Mouse (Mus musculus): ENCODE measurements at regions not wholly inside any gene's neighbourhood (a gene's known extent, or its start where the extent isn't known, plus 50 kb on each side); places are given as distances from the start of the nearest gene placed in this dataset.
"Not testable (repeated sequence)": the region's sequence is repeated elsewhere in the genome, so short reads cannot be mapped to it uniquely, and the experiment has no call there.

DNA sequence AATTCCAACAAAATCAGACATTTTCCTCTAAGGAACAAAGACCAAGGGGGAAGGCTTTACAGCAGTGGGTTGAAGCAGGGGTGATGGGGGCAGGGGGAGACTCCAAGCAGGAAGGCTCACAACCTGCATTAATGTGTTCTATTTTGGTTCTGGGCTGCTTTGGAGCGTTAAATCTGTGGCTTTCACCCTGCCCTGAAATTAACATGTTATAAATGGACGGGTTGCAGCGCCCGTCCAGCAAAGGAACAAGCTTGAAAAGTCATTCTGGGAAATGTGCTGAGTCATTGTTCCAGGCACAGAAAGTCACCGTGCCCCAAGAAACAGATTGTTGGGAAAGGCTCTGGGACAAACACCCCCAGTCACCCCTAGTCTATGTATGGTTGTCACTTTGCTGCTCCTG lies 127.2 kb upstream of the Gmds start:
- no peak for DNase-seq
- intact Hi-C loops (cut with DNase I): no loop called here

DNA sequence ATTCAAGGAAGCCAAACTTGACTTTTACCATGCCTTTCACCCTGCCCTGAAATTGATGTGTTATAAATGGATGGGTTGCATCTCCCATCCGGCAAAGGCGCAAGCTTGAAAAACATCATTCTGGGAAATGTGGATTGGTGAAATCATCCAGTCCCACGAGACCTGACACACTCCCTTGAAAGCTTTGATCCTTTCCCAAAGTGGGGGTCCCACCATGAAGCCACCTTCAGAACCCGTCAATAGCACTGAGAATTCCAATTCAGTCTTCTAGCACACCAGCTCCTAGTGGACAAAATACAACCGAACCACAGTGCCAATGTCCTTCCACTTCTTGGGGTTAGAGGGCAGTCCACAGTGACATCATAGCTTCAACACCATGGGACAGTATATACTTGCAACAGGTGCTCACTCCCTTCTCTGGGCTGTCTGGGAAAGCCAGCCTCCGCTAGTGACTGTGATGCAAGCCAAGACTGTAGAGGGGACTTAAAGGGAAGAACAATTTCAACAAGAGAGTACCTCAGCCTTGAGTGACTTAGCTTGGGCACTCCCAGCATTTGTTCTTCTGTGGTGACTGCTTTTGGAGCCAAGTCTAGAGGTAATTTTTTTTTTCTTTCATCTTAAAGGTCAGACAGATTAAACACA lies 126.6 kb upstream of the Gmds start:
- DNase-seq: no peak
- intact Hi-C loops (cut with DNase I): no loop called here

DNA sequence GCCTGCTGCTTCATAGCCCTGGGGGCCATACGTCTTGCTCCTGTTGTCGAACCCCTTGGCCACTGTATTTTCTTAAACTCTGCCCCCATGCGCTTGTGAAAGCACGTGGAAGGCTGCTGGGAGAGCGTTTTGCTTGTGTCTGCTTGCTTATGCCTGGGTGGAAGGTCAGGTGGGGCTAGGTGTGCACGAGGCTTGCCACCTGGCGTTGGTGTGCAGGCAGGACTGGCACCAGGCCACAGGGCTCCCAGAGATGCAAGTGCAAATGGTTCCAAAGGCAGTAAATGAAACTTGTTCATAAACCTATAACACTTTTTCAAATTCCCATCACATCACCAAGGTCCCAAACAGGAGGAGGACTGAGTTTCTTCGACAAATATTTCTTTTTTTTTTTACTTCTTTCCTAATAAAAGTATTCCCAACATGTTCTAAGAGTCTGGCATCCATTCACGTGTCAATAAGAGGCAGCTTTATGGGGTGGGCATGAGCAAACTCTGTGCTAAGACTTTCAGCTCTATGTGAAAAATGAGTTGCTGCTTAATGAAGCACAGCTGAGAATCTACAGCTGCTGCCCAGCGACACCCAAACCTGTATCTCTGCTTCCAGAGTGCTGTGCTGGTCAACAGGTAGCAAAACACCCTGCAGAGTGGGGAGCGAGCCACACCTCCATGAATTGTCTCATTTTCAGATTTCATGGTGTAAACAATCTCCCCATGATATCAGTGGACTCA lies 116.0 kb upstream of the Gmds start:
- no peak for DNase-seq
- intact Hi-C loops (cut with DNase I): no loop called here

DNA sequence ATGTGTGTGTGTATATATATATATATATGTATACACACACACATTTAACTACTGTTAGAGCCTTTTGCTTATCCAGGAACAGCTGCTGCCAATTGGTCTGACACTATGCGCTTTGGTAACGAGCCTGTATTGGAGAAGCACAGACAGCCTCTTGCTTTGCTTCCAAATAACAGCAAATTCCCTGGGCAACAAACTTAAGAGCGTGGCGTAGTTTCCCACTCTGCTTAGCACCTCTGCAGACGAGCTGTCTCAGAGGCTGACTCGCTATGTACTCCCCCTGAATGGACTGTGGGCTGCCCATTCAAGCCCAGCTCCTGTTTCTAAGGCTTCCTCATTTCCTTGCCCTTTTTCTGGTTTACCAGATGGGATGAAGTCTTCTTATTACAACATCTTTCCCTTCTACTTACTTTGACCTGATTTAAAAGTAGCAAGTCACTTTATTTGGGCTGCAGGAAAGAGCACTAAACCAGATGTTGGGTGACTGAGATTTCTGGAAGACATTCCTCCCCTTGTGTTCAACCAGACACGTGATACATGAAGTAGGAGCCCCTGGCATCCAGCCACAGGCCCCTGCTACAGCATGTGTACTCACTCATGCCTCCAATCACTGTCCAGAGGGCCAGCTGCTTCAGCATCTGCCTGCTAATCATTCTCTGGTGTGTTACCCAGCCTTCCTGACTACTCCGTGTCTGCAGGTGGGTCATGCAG lies 111.3 kb upstream of the Gmds start:
- intact Hi-C loops (cut with DNase I): no loop called here
- DNase-seq: peak; percentile 77 to 78

DNA sequence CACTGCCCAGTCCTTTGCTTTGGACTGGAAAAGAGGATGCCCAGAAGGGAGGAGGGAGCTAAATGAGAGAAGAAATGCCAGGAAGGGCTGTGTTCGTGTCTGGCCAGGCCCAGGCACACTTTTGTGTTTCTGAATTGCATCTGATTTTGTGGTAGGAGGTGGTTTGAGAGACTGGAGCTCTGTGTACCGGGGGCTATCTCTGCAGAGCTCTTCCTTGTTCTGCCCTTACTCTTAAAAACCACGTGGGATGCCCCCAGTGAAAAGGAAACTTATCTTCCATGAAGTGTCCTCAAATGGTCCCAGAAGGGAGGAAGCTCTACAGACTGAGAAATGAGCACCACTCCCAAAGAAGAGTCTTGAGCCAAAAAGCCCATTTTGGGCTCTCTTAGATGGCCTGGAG lies 106.0 kb upstream of the Gmds start:
- intact Hi-C loops (cut with DNase I): no loop called here
- DNase-seq: peak; percentile 18 to 22

DNA sequence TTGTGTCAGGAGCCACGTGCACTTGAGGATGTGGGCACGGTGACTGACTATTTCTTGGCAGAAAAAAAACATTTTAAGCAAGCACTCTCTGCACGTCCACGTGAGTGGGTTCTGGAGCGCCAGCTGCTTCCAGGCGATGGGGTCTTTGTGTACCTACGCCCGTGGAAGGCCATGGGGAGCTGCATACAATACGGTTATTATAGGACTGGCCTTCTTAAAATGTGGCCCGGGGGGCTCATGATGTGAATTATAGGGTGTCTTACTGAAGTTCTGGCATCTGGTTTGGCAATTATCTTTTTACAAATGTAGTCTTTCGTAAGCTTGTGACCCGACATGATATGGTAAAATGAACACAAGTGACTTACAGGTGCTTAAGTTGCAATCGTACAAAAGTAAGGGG lies 103.5 kb upstream of the Gmds start:
- intact Hi-C loops (cut with DNase I): no loop called here
- DNase-seq: no peak

DNA sequence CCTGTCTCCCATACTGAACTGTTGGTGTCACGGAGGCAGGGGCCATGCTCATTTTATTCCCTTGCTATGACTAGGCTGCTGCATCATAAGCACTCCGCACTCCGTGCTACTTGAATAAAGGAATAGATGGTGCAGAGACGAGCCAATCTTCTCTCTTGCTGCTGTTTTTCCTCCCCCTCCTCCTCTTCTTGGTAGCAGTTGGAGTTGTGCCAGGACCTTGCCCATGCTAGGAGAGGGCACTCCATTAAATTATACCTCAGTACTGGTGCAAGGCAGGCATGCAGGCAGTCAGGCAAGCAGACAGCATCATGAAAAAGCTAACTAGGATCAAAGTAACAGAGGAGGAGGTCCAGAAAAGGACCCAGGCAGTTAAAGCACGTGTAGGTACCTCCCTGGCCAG lies 96.6 kb upstream of the Gmds start:
- DNase-seq: no peak
- intact Hi-C loops (cut with DNase I): no loop called here

DNA sequence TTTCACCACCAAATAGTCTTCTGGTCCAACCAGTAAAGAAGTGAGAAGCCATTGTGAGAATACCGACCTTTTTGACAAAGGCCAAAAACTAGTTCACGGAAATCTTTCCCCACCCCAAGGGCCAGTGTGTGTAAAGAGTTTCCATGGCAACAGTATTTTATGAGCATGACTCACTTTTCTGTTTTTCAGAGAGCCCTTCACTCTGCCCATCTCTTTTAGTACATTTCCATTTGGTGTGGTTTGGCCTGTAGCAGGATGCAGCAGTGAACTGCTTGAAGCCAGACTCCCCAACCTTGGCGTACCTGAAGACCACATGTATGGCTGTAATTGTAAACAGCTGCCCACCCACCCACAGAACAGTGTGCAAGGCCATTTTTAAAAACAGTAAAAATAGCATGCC lies 89.9 kb upstream of the Gmds start:
- DNase-seq: no peak
- intact Hi-C loops (cut with DNase I): no loop called here

DNA sequence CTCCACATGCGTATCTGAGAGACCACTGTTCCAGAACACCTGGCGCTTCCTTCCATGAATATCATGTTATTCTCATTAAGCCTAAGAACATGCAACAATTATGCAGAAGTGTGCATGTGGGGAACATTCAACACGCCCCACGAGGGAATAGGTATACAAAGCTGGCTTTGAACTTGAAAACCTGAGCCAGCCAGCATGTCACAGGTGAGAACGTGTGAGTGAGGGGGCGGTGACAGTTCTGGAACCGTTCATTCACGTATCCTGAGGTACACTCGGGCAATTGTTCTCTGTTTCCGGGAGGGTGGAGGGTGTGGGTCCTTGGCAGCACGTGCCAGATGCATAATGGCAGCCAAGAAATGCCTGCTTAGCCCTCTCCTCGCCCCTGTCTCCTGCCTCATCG lies 88.4 kb upstream of the Gmds start:
- intact Hi-C loops (cut with DNase I): no loop called here
- no peak for DNase-seq

DNA sequence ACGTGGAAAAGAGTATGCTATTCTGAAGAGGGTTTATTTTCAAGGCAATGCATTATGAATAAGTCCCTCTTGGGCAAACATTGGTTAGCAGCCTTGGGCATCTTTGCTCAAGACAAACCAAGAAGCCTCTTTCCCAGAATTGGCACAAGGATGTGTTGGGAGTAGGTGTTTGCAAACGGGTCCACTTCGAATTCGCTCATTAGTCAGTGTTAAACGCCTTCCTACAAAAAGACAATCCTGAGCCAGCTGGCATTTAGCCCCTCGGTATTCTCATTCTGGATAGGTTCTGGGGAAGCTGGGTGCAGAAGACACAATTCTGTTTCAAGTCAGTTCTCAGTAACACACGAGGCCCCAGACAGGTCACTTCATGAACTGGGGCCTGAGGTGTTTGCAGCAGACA lies 87.7 kb upstream of the Gmds start:
- intact Hi-C loops (cut with DNase I): no loop called here
- no peak for DNase-seq

DNA sequence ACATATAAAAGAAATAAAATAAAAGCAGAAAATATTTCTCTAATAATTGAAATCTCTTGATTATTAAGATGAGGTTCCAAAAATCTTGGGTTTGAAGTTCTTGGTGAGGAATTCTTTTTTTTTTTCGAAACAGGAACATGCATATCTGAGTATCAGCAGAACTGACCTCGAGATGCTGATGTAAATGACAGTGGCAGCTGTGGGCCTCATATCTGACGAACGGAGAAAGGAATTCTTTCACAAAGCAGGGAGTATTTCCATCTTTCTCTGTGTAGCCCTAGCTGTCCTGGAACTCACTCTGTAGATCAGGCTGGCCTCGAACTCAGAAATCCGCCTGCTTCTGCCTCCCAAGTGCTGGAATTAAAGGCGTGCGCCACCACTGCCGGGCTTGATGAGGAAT lies 86.0 kb upstream of the Gmds start:
- intact Hi-C loops (cut with DNase I): not testable (repeated sequence)

DNA sequence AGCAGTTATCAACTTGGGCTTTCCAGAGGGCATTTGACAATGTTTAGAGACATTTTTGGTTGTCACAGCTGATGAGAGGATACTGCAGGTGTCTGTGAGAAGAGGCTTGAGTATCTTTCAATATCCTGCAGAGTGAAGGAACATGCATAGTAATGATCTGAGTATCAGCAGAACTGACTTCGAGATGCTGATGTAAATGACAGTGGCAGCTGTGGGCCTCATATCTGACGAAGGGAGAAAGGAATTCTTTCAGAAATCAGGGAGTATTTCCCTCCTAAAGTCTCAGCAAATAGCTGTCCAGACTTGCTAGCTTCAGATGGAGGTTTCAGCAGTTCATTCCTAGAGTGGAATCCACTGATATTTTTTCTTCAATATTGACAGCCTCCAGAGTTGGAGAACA lies 83.9 kb upstream of the Gmds start:
- intact Hi-C loops (cut with DNase I): no loop called here
- DNase-seq: no peak

More for the DNA sequence above, 86.0 kb upstream of the Gmds start:
- not testable (repeated sequence) for DNase-seq

DNA sequence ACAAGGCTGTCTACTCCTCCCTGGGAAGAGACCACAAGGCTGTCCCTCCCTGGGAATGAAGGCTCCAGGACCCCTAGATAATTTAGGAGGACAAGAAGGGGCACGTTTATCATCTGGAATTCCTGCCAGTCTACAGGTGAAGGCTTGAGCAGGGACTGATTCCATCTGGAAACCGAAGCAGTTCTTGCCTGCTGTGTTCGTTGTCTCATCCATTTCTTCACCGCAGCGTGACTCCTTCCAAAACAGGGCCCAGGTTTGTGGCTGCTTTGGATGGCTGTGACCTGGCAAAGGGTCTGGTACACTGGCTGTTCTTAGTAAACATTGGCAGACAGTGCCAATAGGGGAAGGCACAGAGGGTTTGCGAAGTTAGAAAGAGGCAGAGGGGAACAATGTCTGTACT lies 80.8 kb upstream of the Gmds start:
- no peak for DNase-seq
- intact Hi-C loops (cut with DNase I): no loop called here

DNA sequence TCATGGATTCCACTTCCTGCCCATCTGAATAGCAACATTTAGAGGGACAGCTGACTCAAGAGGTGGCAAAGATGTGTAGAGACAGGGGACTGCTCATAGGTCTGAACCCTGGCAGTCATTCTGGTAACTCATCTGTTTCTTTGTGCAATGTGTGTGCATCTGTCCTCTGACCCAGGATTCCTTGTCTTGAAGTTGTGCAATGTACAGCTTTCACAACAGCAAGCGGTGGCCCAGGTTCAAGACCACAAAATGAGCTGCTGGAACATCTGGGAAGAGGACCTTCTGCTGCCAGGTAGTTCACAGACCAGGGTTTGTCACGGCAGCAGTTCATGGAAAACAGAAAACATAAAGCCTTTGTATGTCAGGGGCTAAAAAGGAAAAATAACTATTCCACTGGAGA lies 80.1 kb upstream of the Gmds start:
- DNase-seq: no peak
- intact Hi-C loops (cut with DNase I): no loop called here

DNA sequence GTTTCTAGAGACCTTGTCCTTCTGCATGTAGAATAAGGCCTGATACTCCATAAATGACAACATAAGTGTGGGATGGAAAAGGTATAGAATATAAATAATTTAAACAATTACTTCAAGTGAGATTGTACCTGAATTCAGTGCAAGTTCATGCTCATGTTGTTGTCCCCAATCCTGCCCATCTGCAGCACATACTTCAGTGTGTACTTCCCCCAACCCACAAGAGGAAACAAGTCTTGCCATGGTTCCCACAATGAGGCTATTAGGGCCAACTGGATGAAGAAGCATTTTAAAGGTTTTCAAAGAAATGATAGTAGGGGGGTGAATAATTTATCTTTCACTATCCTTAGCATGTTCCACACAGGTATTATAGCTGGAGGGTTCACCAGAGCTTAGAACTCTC lies 79.4 kb upstream of the Gmds start:
- intact Hi-C loops (cut with DNase I): no loop called here

DNA sequence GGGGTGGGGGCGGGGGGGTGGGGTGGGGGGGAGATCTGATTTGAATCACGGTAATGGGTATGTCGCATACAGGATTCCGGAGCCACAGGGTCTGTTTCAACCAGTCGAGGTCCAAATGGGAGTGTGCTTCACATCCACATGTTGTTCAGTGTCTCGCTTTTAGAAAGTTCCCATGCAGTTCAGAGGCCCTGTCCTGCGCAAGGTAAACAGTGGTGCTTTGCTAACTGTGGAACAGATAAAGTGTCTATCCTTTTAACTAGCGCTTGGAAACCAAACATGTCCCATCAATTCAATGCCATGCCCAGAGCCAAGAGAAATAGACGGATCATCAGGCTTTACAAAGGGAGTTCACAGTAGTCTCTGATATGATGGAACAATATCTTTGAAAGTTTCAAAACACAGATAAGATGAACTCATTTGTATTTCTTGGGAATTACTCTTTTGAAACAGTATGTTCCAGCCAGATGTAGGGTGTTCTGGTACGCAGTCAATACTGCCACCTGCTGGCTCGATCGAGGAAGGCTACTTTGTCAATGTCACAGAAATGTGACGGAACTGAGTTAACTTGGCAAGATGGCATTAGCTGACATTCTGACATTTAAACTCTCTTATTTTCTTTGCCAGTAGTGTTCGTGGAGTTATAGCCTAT lies 72.9 kb upstream of the Gmds start:
- intact Hi-C loops (cut with DNase I): loop anchor here (1.0 to 5.0 kb wide), 8 partner anchors 81 to 619 kb away; no protein-coding TSS in a partner anchor
- DNase-seq: peak; percentile 75 to 87

More for the DNA sequence above, 79.4 kb upstream of the Gmds start:
- no peak for DNase-seq

DNA sequence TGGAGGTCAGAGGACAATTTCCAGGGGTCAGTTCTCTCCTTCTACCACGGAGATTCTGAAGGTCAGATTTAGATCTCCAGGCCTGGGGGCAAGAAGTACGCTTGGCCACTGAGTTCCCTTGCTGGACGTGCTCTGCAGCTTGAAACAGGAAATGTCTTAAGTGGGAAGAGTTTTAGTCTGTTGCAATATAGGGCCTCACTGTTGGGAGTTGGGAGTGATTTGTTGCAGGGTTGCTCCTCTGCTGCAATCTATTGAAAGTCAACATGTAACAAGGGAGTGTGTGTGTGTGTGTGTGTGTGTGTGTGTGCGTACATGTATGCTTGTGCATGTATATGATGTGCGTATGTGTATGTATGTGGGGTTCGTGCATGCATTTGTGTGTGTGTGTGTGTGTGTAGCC lies 71.5 kb upstream of the Gmds start:
- intact Hi-C loops (cut with DNase I): loop anchor here (2.0 to 5.0 kb wide), 6 partner anchors 82 to 609 kb away; no protein-coding TSS in a partner anchor
- DNase-seq: no peak

DNA sequence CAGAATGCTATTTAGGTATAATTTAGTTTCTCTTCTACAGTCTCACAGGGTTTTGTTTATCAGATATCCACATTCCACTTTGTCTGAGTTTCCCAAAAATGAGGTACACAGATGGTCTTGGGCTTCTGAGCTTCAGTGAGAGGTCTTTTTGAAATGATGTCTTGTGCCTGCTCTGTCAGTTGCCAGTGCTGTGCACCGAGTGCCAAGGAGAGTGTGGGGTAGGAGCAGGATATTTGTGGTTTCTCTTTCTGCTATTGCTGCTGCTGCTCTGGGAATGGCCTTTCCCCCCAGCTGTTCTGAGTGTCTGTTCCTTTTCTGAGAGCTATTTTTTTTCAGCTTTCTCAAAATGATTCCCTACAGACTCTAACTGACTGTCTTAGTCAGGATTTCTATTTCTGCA lies 60.1 kb upstream of the Gmds start:
- no peak for DNase-seq
- intact Hi-C loops (cut with DNase I): no loop called here
